Mouse (Mus musculus) liver, embryonic 14.5 days (tissue): ENCODE measurements at regions not wholly inside any gene's neighbourhood (a gene's known extent, or its start where the extent isn't known, plus 50 kb on each side); places are given as distances from the start of the nearest gene placed in this dataset.

Experiments used
- ATAC-seq: fragments of 200-750 bp; cut with Nextera tagmentation; 2 replicates; pipeline ENCODE4 v1.8.0; 2017; ENCODE audit warnings: moderate number of reproducible peaks, mild to moderate bottlenecking, moderate library complexity; ENCODE audit not compliant: insufficient read depth
- DNase-seq, 3 experiments: peaks; one replicate each; pipeline ENCODE4 v3.0.0-alpha.2; 2012 to 2013; ENCODE audit warnings: low read depth in 3 of 3, low spot score in 3 of 3
- H3K27ac ChIP-seq: fragments of 300-500 bp; sonication (generic); 2 replicates; pipeline ENCODE4 v1.5.1; 2014; ENCODE audit warnings: moderate library complexity, mild to moderate bottlenecking, control low read depth, inconsistent platforms
- H3K27me3 ChIP-seq: fragments of 300-500 bp; sonication (generic); 2 replicates; pipeline ENCODE4 v1.6.1; 2014; ENCODE audit warnings: mild to moderate bottlenecking, low read length, moderate library complexity; ENCODE audit not compliant: control insufficient read depth, insufficient read depth
- H3K36me3 ChIP-seq: fragments of 300-500 bp; sonication (generic); replicated peaks from 2 replicates; pipeline ENCODE4 v1.6.1; 2014; ENCODE audit warnings: low read depth; ENCODE audit not compliant: control insufficient read depth, insufficient read depth
- H3K4me1 ChIP-seq, 2 experiments: fragments of 200-500 bp in 1 of 2; fragments of 300-500 bp in 1 of 2; sonication (generic) in 1 of 2; replicated peaks; 2 replicates each; pipeline ENCODE4 v1.6.1; 2012 to 2014; ENCODE audit warnings: antibody characterized with exemption in 1 of 2, inconsistent platforms in 1 of 2, low read length in 1 of 2; ENCODE audit not compliant: control insufficient read depth in 2 of 2, insufficient read depth in 2 of 2
- H3K4me2 ChIP-seq: fragments of 300-500 bp; sonication (generic); 2 replicates; pipeline ENCODE4 v1.6.1; 2014; ENCODE audit warnings: low read depth, mild to moderate bottlenecking, control low read depth, moderate library complexity
- H3K4me3 ChIP-seq, 2 experiments: fragments of 200-500 bp in 1 of 2; fragments of 300-500 bp in 1 of 2; sonication (generic) in 1 of 2; 2 replicates each; pipeline ENCODE4 v1.5.1; 2012 to 2014; ENCODE audit warnings: low read depth in 2 of 2, low read length in 2 of 2, mild to moderate bottlenecking in 2 of 2, control low read depth in 1 of 2, inconsistent platforms in 1 of 2, moderate library complexity in 1 of 2; ENCODE audit not compliant: insufficient read depth in 1 of 2
- H3K9ac ChIP-seq: fragments of 300-500 bp; sonication (generic); replicated peaks from 2 replicates; pipeline ENCODE4 v1.6.1; 2014; ENCODE audit warnings: mild to moderate bottlenecking, control low read depth, moderate library complexity
- H3K9me3 ChIP-seq: fragments of 300-500 bp; sonication (generic); 2 replicates; pipeline ENCODE4 v1.6.1; 2016; ENCODE audit warnings: low read length, mixed read lengths; ENCODE audit not compliant: control insufficient read depth
- CTCF ChIP-seq: IDR thresholded peaks from 2 replicates; pipeline ENCODE4 v1.5.1; 2016; ENCODE audit warnings: antibody characterized with exemption, low read depth, control low read depth
- EP300 ChIP-seq: IDR thresholded peaks from 2 replicates; pipeline ENCODE4 v1.6.1; 2016; ENCODE audit warnings: antibody characterized with exemption, low read depth
- WGBS: fragments of 180-500 bp; shearing (Covaris S2); extraction: QIAGEN DNeasy Blood & Tissue Kit; methylation state at CpG from one replicate; pipeline ENCODE4 v1.1.7; 2014; ENCODE audit not compliant: insufficient replicate concordance; 5-methylcytosine and 5-hydroxymethylcytosine counted together

DNA sequence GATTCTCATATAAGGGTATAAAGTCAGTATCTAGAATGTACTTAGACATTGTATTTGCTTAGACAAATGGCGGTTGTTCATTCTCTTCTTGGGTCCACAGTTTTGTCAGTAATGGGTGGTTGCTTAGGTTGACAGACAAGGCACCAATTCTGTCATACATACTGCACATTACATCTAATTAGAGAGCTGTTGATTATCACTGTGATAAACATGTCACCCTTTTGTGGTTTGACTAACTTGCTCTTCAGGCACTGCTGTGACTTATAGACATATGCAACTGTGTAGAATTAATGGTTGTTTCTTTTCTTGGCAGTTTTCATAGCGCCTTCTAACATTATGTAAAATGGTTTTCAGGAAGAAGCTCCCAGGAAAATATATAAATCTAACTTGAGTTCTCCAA, 1069.4 kb downstream of the Slitrk1 start:
- Histone ChIP-seq H3K36me3 (no peaks in the 10 kb centered on the region), H3K4me2 (no peak overlapping the region), H3K4me3 (no peak overlapping the region), H3K27ac (no peak overlapping the region), H3K9ac (no peak overlapping the region), H3K27me3 (no peaks in the 10 kb centered on the region), H3K9me3 (no peaks in the 10 kb centered on the region), H3K4me1 (no peaks in the 10 kb centered on the region)
- no peak for ATAC-seq
- TF ChIP-seq EP300 (no peak), CTCF (no peak)
- WGBS: 56% methylated on average over 2 of the region's 2 CpGs
- no peak for DNase-seq

DNA sequence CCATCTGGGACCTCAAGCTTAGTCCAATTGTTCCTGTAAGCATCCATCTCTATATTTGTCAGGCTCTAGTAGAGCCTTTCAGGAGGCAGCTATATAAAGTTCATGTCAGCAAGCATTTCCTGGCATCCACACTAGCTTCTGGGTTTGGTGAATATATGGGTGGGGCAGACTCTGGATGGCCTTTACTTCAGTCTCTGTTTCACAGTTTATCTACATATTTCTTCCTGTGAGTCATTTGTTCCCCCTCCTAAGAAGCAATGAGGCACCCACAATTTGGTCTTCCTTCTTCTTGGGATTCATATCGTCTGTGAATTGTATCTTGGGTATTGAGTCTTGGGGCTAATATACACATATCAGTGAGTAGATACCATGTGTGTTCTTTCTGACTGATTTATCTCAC, 1081.0 kb downstream of the Slitrk1 start:
- Histone ChIP-seq H3K36me3 (no peaks in the 10 kb centered on the region), H3K27ac (no peak overlapping the region), H3K4me1 (no peaks in the 10 kb centered on the region), H3K27me3 (no peaks in the 10 kb centered on the region), H3K9me3 (no peaks in the 10 kb centered on the region), H3K4me2 (no peak overlapping the region), H3K9ac (no peak overlapping the region), H3K4me3 (no peak overlapping the region)
- no peak for ATAC-seq
- WGBS: 57% methylated on average over 1 of the region's 1 CpGs
- TF ChIP-seq CTCF (no peak), EP300 (no peak)
- DNase-seq: no peak

DNA sequence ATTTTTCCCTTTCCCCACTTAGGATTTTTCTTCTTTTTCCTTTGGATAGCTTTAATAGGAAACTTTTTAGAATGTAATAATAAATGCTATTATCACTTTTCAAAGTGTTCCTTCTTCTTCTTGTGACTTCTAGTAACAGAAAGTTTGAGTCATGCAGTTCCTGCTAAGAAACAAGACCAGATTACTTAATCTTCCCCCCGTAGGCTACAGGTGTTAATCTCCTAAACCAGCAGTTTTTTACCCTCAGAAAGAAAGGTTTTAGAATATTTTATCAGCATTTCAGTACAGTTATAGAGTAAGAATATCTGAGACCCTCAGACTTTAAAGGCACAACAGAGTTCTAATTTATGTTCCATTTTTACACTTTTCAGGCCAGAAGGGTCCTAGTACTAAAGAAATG, 1128.7 kb downstream of the Slitrk1 start:
- DNase-seq: no peak
- no peak overlapping the region for H3K4me3 ChIP-seq
- H3K9me3 ChIP-seq: no peaks in the 10 kb centered on the region
- ATAC-seq: no peak
- 35% methylated on average over 1 of the region's 1 CpGs for WGBS
- no peak overlapping the region for H3K4me2 ChIP-seq
- H3K36me3 ChIP-seq: no peaks in the 10 kb centered on the region
- no peak overlapping the region for H3K27ac ChIP-seq
- H3K4me1 ChIP-seq: no peaks in the 10 kb centered on the region
- TF ChIP-seq CTCF (no peak), EP300 (no peak)
- no peaks in the 10 kb centered on the region for H3K27me3 ChIP-seq
- no peak overlapping the region for H3K9ac ChIP-seq
